Mouse (Mus musculus) layer of hippocampus, postnatal 36 days (tissue): ENCODE measurements around the gene Prrc2a. TPM values are rescaled to one million over a fixed set of nuclear protein-coding genes. Genes with fewer than 3 reads are reported as not detected.

Source experiments
- DNase-seq, 2 experiments: peaks; one replicate each; pipeline ENCODE4 v3.0.0; 2022
- total RNA-seq, 2 experiments: library from RNA; stranded (reverse); gene quantifications; 2 replicates each; pipeline ENCODE4 v1.2.3; 2021

The Prrc2a gene
- total RNA-seq, result 100 to 1,000 TPM; 315 to 340 TPM

GRCm38 (mm10) chr17:35164568-35165450, at the start of gene Prrc2a:
Gene Prrc2a (minus strand): TSS chr17:35164897.
- peak; percentile 99 for DNase-seq

DNA sequence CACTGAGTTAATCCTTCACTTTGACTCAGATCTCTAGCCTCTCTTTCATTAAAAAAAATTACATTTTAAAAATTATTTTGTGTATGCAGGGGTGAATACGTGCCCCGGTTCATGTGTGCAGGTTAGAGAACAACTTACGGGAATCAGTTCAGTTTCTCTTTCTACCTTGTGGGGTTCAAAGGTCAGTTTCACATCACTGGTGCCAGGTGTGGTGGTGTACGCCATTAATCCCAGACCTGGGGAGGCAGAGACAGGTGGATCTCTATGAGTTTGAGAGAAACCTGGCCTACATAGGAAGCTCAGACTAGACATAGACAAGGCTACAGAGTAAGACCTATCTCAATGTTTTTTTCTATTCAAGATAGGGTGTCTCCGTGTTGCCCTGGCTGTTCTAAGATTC, 48.4 kb upstream of the Prrc2a start:
- no peak for DNase-seq

GRCm38 (mm10) chr17:35210593-35210992, 45.9 kb upstream of the Prrc2a start:
- DNase-seq, result no peak

- DNase-seq, result no peak
Observed at GRCm38 (mm10) chr17:35209785-35210535, 45.3 kb upstream of the Prrc2a start.

GRCm38 (mm10) chr17:35205380-35205769, 40.7 kb upstream of the Prrc2a start:
- DNase-seq, result no peak

GRCm38 (mm10) chr17:35204494-35205379, 40.0 kb upstream of the Prrc2a start, which contains the start of gene Lta:
Gene Lta (minus strand): TSS chr17:35205351.
- DNase-seq, result no peak

DNA sequence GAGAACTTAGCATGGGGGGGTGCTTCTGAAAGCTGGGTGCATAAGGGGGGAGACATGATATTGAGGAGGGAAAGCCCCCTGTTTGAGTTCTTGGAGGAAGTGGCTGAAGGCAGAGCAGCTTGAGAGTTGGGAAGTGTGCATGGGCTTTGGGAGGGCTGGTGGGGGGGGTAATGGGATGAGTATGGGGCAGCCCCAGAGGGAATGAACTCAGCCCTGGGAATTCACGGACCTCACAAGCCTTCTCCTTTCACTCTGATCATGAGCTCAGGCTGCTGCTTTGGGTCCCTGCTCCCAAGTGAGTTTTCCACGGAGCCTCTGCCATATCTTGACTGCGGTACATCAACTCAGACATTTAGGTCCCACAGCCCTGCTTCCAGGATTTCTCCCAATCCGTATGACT, 37.7 kb upstream of the Prrc2a start:
- no peak for DNase-seq

- DNase-seq, result no peak
Observed at GRCm38 (mm10) chr17:35201787-35202186, 37.1 kb upstream of the Prrc2a start, which contains the start of gene Tnf. Gene Tnf (minus strand): TSS chr17:35202007.

DNA sequence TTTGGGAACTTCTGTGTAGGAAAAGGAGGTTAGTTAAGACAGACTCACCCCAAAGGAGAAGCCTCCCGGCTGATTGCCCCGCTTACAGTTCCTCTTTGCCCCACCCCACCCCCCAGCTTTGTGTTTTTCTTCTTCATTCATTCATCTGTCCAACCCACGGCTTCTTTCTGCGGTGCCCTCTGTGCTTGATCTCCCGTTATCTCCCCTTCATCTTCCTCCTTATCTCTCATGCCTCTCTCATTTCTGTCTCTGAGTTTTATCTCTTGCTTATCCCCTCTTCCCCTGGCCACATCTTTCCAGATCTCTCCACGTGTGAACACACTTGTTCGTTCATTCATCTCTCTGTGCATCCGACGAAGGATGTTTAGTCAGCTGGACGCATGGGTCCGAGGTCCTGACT, 36.4 kb upstream of the Prrc2a start:
- DNase-seq, result no peak

DNA sequence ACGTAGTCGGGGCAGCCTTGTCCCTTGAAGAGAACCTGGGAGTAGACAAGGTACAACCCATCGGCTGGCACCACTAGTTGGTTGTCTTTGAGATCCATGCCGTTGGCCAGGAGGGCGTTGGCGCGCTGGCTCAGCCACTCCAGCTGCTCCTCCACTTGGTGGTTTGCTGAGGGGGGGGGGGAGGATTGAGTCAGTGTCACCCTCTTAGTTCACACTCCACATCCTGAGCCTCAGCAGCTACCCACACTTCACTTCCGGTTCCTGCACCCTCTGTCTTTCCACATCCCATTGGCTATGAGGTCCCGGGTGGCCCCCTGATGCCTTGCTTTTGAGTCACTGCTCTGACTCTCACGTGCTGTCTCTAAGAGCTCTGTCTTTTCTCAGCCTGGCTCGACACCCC, 35.7 kb upstream of the Prrc2a start:
- no peak for DNase-seq

DNA sequence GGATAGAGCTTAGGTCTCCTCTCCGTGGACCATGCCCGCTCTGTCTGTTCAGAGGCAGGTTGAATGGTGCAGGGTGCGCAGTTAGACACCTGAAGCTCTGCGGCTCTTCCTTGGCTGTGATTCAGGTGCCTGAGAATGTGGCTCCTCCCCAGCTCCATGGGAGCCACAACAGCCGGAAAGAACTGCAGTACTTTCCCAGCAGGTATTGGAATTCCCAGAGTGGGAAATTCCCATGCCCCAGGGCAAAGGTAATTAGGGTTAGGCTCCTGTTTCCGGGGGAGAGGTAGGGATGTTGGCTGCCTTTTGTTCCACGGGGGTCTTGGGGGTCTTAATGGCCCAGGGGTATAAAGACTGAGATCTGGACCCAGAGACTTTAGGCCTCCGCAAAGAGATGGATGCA, 34.2 kb upstream of the Prrc2a start:
- no peak for DNase-seq

DNA sequence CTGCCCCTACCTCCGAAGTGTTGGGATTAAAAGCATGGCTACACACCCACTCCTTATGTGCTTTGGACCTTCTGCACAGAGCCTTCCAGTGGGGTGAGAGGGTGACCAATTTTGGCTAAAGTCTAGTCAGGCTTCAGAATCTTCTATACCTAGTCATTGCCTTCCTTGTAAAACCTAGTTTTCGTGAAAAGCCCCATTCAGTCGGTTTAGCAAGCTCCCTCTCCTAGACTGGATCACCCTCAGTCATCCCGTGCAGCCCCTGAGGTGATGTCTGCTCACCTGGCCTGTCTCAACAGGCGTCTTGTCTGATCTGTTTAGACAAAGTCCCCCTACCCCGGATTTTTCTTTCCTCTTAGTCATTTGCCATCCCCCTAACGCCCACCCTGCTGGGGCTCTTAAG, 33.3 kb upstream of the Prrc2a start:
- no peak for DNase-seq

DNA sequence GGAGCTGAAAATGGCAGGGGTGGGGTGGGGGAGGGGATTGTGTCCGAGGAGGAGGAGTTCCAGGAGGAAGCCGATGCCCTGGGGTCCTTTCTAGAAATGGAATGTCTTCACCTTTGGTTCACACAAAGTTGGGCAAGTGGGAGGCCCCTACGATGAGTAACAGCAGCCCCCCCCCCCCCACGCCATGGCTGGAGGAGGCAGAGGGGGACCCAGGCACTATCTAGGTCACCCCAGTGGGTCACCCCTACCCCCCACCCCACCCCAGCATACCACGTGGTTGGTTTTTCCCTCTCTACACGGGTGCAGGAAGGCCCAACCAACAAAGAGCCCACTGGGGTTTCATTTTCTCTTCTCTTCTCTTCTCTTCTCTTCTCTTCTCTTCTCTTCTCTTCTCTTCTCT, 32.4 kb upstream of the Prrc2a start:
- DNase-seq, result no peak

GRCm38 (mm10) chr17:35196321-35196641, 31.6 kb upstream of the Prrc2a start:
- no peak for DNase-seq

GRCm38 (mm10) chr17:35195631-35196320, 31.1 kb upstream of the Prrc2a start:
- DNase-seq, result peak; percentile 67 to 74

- DNase-seq, result no peak
Observed at GRCm38 (mm10) chr17:35194844-35195630, 30.3 kb upstream of the Prrc2a start.

GRCm38 (mm10) chr17:35193881-35194843, 29.5 kb upstream of the Prrc2a start, which contains the start of gene Ltb:
Gene Ltb (plus strand): TSS chr17:35194439.
- DNase-seq, result no peak

- no peak for DNase-seq
Observed at GRCm38 (mm10) chr17:35192924-35193323, 28.2 kb upstream of the Prrc2a start.

DNA sequence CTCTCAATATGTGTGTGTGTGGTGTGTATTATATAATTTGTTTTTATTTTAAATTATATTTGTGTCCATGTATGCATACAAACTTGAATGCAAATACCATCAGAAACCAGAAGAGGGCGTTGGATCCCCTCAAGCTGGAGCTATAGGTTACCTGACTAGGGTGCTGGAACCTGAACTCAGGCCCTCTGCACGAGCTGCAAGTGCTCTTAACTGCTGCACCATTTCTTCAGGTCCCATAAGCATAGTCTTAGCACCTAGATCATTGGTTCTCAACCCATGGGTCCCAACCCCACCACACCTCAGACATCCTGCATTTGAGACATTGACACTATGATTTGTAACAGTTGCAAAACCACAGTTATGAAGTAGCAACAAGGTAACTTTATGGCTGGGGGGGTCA, 27.0 kb upstream of the Prrc2a start:
- DNase-seq, result no peak

- DNase-seq, result no peak
Observed at GRCm38 (mm10) chr17:35190096-35190495, 25.4 kb upstream of the Prrc2a start.
